Mouse (Mus musculus): Measurements from ENCODE around the gene Pglyrp2. TPM values are rescaled to one million over a fixed set of nuclear protein-coding genes. Genes with fewer than 3 reads are reported as not detected.
A peak's percentile ranks its signal among the peaks of the same experiment; 100 is the strongest.

Pglyrp2 gene
- polyA plus RNA-seq, 1 experiment from 2014 or later, result not detected

DNA sequence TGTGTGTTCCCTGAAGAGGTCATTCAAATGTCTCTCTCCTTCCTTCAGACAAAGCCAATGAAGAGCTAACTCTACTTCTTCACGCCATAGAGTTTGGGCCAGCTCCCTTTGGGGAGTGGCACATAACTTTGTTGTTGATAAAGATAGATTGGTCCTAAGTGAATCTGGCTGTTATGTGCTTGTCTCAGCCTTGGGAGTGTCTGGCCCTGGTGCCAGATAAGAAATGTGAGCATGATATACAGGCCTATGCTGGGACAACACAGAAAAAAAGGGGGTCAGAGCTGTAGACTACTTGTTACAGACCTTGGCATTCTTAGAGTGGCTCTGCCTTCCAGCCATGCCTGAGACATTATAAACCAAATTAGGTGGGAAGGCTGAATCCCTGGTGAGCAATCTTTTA is 58.7 kb downstream of the Pglyrp2 start:
- Histone ChIP-seq H3K27ac (no peak overlapping the region), H3K36me3 (peaks cover 32% of the 10 kb centered on the region), H3K4me1 (replicated peaks) (peaks cover 47% of the 10 kb centered on the region), H3K4me3 (peak overlapping the region; percentile 99; the same call in 1 of the 2 replicates), H3K27me3 (ENCODE audit: insufficient read depth, poor library complexity, severe bottlenecking) (no peaks in the 10 kb centered on the region), H3K9me3 (no peaks in the 10 kb centered on the region)
- WGBS, result 84% methylated on average over 1 of the region's 1 CpGs
- DNase-seq (ENCODE audit: low spot score), result no peak

DNA sequence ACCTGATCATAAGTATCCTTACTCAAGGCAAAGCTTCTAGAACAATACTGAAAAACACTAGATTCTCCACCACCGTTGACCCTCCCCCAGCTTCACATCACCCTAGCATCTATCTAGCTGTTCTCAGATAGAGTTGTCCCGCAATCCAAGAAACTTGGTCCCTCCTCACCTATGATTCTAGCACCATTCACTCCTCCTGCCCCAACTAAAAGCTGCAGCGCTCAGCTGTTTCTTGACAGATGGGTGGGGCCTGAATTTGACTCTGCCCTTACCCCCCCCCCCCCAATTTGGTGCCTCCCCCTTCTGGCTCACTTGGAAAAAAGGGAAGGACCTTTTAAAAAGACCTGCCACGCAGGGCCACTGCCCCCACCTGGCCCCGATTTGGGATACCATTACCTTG is 59.1 kb downstream of the Pglyrp2 start:
- Histone ChIP-seq H3K4me3 (peak overlapping the region; percentile 99), H3K9me3 (no peaks in the 10 kb centered on the region), H3K36me3 (peaks cover 36% of the 10 kb centered on the region), H3K4me1 (replicated peaks) (peaks cover 47% of the 10 kb centered on the region), H3K27ac (peak overlapping the region; percentile 98), H3K27me3 (ENCODE audit: insufficient read depth, poor library complexity, severe bottlenecking) (no peaks in the 10 kb centered on the region)
- 63% methylated on average over 5 of the region's 5 CpGs for WGBS
- no peak for DNase-seq (ENCODE audit: low spot score)

GRCm38 (mm10) chr17:32364331-32364730 is 59.6 kb downstream of the Pglyrp2 start:
- no peaks in the 10 kb centered on the region for H3K9me3 ChIP-seq
- peak; percentile 92 for DNase-seq (ENCODE audit: low spot score)
- WGBS, result under 1% methylated on average over 37 of the region's 47 CpGs
- peaks cover 47% of the 10 kb centered on the region for H3K4me1 ChIP-seq (replicated peaks)
- no peaks in the 10 kb centered on the region for H3K27me3 ChIP-seq (ENCODE audit: insufficient read depth, poor library complexity, severe bottlenecking)
- H3K4me3 ChIP-seq, result peak overlapping the region; percentile 99
- H3K27ac ChIP-seq, result peak overlapping the region; percentile 98
- H3K36me3 ChIP-seq, result peaks cover 41% of the 10 kb centered on the region

DNA sequence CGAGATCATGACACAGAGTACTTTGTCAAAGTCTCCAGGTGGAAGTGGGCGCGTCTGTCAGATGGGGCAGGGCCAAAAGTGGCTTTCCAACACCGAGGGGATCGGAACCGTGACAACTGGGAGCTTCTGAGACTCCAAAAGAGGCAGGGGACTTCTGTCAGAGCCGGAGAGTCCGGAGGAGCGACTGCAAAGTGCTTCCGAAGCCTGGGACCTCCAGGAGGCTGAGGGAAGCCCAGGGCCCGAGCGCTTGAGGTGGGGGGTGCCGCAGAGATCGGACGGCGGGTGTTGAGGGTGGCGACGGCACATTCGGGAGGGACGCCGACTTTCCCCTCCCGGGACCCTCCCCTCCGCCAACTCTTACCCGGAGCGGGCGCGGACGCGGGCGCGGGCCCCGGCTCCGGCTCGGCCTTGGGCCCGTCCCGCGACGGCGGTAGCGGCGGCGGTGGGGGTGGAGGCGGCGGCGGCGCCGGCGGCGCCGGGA is 60.1 kb downstream of the Pglyrp2 start:
- WGBS, result under 1% methylated on average over 33 of the region's 50 CpGs
- Histone ChIP-seq H3K36me3 (peaks cover 46% of the 10 kb centered on the region), H3K4me3 (peak overlapping the region; percentile 99), H3K27ac (peak overlapping the region; percentile 98), H3K9me3 (no peaks in the 10 kb centered on the region), H3K27me3 (ENCODE audit: insufficient read depth, poor library complexity, severe bottlenecking) (no peaks in the 10 kb centered on the region), H3K4me1 (replicated peaks) (peaks cover 42% of the 10 kb centered on the region)
- no peak for DNase-seq (ENCODE audit: low spot score)

DNA sequence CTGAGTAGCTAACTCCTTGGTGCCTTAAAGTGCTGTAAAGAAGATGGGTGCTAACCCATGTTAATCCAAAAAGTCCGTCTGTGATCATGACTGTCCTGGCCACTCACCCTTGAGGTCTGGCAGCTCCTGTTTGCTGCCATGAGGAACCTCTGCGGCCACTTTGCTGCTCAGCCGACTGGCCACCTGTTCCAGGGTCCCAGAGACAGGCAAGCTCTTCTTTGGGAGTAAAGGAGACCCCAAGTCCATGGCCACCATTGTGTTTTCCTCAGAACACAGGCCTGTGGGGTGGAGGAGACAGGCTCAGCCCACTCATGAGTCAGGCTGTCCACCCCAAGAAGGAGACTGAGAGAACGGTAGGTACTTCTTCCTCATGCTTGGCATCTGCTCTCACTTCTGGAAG is 61.3 kb downstream of the Pglyrp2 start:
- H3K36me3 ChIP-seq, result peaks cover 56% of the 10 kb centered on the region
- 86% methylated on average over 4 of the region's 4 CpGs for WGBS
- no peak for DNase-seq (ENCODE audit: low spot score)

More for the DNA sequence above, 61.3 kb downstream of the Pglyrp2 start:
- Histone ChIP-seq H3K4me3 (peak overlapping the region; percentile 99), H3K4me1 (replicated peaks) (peaks cover 35% of the 10 kb centered on the region), H3K27me3 (ENCODE audit: insufficient read depth, poor library complexity, severe bottlenecking) (no peaks in the 10 kb centered on the region), H3K9me3 (no peaks in the 10 kb centered on the region), H3K27ac (peak overlapping the region; percentile 41; the same call in 1 of the 2 replicates)

Other genes starting within 250 kb of the Pglyrp2 start
- gene Ephx3, start 234.6 kb downstream of the Pglyrp2 start, polyA plus RNA-seq (2016; fragmentation: Nextera tagmentation; extraction: Ambion mirVana), result 0.21 and 0.24 TPM in 2 replicates
- gene Brd4, start 139.4 kb downstream of the Pglyrp2 start, polyA plus RNA-seq (2016; fragmentation: Nextera tagmentation; extraction: Ambion mirVana), result 113 and 134 TPM in 2 replicates
- gene Akap8, start 102.9 kb downstream of the Pglyrp2 start, polyA plus RNA-seq (2016; fragmentation: Nextera tagmentation; extraction: Ambion mirVana), result 114 and 133 TPM in 2 replicates
- 101 and 112 TPM in 2 replicates for gene Akap8l, start 73.6 kb downstream of the Pglyrp2 start, polyA plus RNA-seq (2016; fragmentation: Nextera tagmentation; extraction: Ambion mirVana)
- 25.1 and 34.7 TPM in 2 replicates for gene Wiz, start 34.7 kb downstream of the Pglyrp2 start, polyA plus RNA-seq (2016; fragmentation: Nextera tagmentation; extraction: Ambion mirVana)
- 0.75 and 1.0 TPM in 2 replicates for gene Rasal3, start 20.6 kb downstream of the Pglyrp2 start, polyA plus RNA-seq (2016; fragmentation: Nextera tagmentation; extraction: Ambion mirVana)
- gene Cyp4f39, start 28.6 kb upstream of the Pglyrp2 start, polyA plus RNA-seq (2016; fragmentation: Nextera tagmentation; extraction: Ambion mirVana), result 0.52 and 0.54 TPM in 2 replicates
- gene Cyp4f17, start 81.9 kb upstream of the Pglyrp2 start, polyA plus RNA-seq (2016; fragmentation: Nextera tagmentation; extraction: Ambion mirVana), result 8.0 and 8.9 TPM in 2 replicates
- 12.9 and 14.4 TPM in 2 replicates for gene Cyp4f16, start 112.4 kb upstream of the Pglyrp2 start, polyA plus RNA-seq (2016; fragmentation: Nextera tagmentation; extraction: Ambion mirVana)
- not detected in 2 replicates for gene Cyp4f37, start 197.1 kb upstream of the Pglyrp2 start, polyA plus RNA-seq (2016; fragmentation: Nextera tagmentation; extraction: Ambion mirVana)
- not detected in 2 replicates for gene Cyp4f40, start 234.7 kb upstream of the Pglyrp2 start, polyA plus RNA-seq (2016; fragmentation: Nextera tagmentation; extraction: Ambion mirVana)

Measured in hindbrain, embryonic 10.5 days (tissue).